In the genomic region with DNA sequence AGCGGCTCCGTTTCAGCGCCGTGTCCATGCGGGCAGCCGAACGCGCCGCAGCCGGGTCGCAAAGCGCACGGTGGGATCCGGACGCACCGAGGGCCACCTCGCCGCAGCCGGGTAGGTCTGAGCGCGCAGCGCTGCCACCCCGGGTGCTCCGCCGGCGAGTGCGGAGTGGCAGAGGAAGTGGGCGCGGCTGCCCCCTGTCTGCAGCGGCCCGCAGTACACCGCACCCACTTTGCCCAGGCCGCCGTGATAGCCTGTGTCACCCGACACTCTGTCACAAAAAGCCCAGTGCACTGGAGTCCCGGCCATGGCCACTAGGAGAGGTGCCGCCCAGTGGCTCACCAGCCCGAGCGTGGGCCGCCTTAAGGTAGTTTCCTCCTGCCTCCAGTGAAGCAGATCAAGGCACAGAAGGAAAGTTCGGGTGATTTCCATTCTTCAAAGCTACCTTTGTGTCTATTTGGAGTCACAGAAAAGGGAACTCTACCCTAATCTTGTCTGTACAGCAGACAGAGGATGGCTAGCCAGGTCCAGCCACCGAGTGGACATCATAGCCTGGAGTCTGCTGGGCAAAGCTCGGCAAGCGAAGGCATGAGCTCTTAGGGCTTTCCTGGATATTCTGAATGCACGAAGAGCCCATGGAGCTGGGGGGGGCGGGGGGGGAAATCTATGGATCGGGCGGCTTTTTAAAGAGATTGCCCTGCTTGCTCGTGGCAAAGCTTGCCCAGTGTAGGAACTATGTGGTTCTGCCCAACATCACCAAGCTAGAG, we compare ENCODE assay signal across 8 mouse cellular contexts. TPM values are rescaled to one million over a fixed set of nuclear protein-coding genes. Genes with fewer than 3 reads are reported as not detected.
DNase-seq lines count a peak whose midpoint lies in the region; ATAC-seq and TF ChIP-seq lines count a peak whose summit lies in the region.

A gene (minus strand): TSS at position 149 of the 764 bp plus-strand sequence.

- H3K4me3 ChIP-seq in ES-E14 (ENCODE audit: insufficient read depth in 1 of 2, low read depth in 1 of 2, low read length in 2 of 2, poor library complexity in 1 of 2, severe bottlenecking in 1 of 2) = peak within 1 kb of the TSS; percentile 67 to 81
- peak within 1 kb of the TSS; percentile 71 for H3K4me3 ChIP-seq in forebrain, embryonic 14.5 days (ENCODE audit: low read depth, low read length)
- peak within 1 kb of the TSS; percentile 66 for H3K4me3 ChIP-seq in liver, embryonic 15.5 days (replicated peaks)
- H3K4me3 ChIP-seq in neural tube, embryonic 11.5 days (ENCODE audit: low read depth, low read length) = peak within 1 kb of the TSS; percentile 64
- peak within 1 kb of the TSS; percentile 72 for H3K4me3 ChIP-seq in stomach, embryonic 16.5 days (replicated peaks; ENCODE audit: low read length)

- H3K27ac ChIP-seq in ES-E14 (ENCODE audit: insufficient read depth, low read depth, low read length, poor library complexity, severe bottlenecking) = no peak within 1 kb of the TSS
- H3K27ac ChIP-seq in forebrain, embryonic 14.5 days (ENCODE audit: low read depth, low read length) = peak within 1 kb of the TSS; percentile 92
- peak within 1 kb of the TSS; percentile 72 for H3K27ac ChIP-seq in liver, embryonic 15.5 days (replicated peaks)
- H3K27ac ChIP-seq in neural tube, embryonic 11.5 days (ENCODE audit: low read depth, low read length) = peak within 1 kb of the TSS; percentile 54
- H3K27ac ChIP-seq in stomach, embryonic 16.5 days (ENCODE audit: low read length) = peak within 1 kb of the TSS; percentile 42

- H3K36me3 ChIP-seq in ES-E14 (ENCODE audit: control insufficient read depth, insufficient read depth, low read length, poor library complexity, severe bottlenecking) = no peaks in the 10 kb centered on the region
- H3K36me3 ChIP-seq in forebrain, embryonic 14.5 days (ENCODE audit: control insufficient read depth, insufficient read depth, low read length) = 0 out of 2 replicates have a peak, but pooled peaks cover 7% of the 10 kb centered on the region
- H3K36me3 ChIP-seq in liver, embryonic 15.5 days (replicated peaks) = no peaks in the 10 kb centered on the region
- H3K36me3 ChIP-seq in neural tube, embryonic 11.5 days (ENCODE audit: control insufficient read depth, insufficient read depth, low read length) = no peaks in the 10 kb centered on the region
- no peaks in the 10 kb centered on the region for H3K36me3 ChIP-seq in stomach, embryonic 16.5 days (ENCODE audit: control insufficient read depth, insufficient read depth, low read length)

- peak within 1 kb of the TSS; percentile 80 for H3K4me2 ChIP-seq in forebrain, embryonic 14.5 days (ENCODE audit: low read length)
- H3K4me2 ChIP-seq in liver, embryonic 15.5 days = peak within 1 kb of the TSS; percentile 77
- H3K4me2 ChIP-seq in neural tube, embryonic 11.5 days (ENCODE audit: low read depth) = peak within 1 kb of the TSS; percentile 98
- peak within 1 kb of the TSS; percentile 95 for H3K4me2 ChIP-seq in stomach, embryonic 16.5 days (ENCODE audit: low read depth, low read length)

- H3K9me3 ChIP-seq in ES-E14 (ENCODE audit: control insufficient read depth, insufficient read depth, low read depth, low read length) = no peaks in the 10 kb centered on the region
- no peaks in the 10 kb centered on the region for H3K9me3 ChIP-seq in forebrain, embryonic 14.5 days (replicated peaks; ENCODE audit: control insufficient read depth, low read length)
- no peaks in the 10 kb centered on the region for H3K9me3 ChIP-seq in liver, embryonic 15.5 days (replicated peaks)
- no peaks in the 10 kb centered on the region for H3K9me3 ChIP-seq in neural tube, embryonic 11.5 days (ENCODE audit: control insufficient read depth, low read length)
- H3K9me3 ChIP-seq in stomach, embryonic 16.5 days (replicated peaks; ENCODE audit: control insufficient read depth, low read length) = no peaks in the 10 kb centered on the region

- 0 out of 4 replicates have a peak, but pooled peaks cover 0 to 2% of the 10 kb centered on the region in 2 experiments for H3K4me1 ChIP-seq in ES-E14 (ENCODE audit: control insufficient read depth in 2 of 2, insufficient read depth in 2 of 2, low read length in 2 of 2, poor library complexity in 1 of 2)
- H3K4me1 ChIP-seq in forebrain, embryonic 14.5 days (ENCODE audit: control insufficient read depth, insufficient read depth, low read length) = peaks cover 8% of the 10 kb centered on the region; the same call in 1 of the 2 replicates
- H3K4me1 ChIP-seq in liver, embryonic 15.5 days (replicated peaks) = peaks cover 52% of the 10 kb centered on the region
- H3K4me1 ChIP-seq in neural tube, embryonic 11.5 days (ENCODE audit: control insufficient read depth, insufficient read depth, low read length) = peaks cover 16% of the 10 kb centered on the region; the same call in 1 of the 2 replicates
- H3K4me1 ChIP-seq in stomach, embryonic 16.5 days (ENCODE audit: control insufficient read depth, insufficient read depth, low read length) = peaks cover 13% of the 10 kb centered on the region; the same call in 1 of the 2 replicates

- 7% methylated on average over 49 of the region's 49 CpGs for WGBS in forebrain, embryonic 14.5 days
- 6% methylated on average over 49 of the region's 49 CpGs for WGBS in liver, embryonic 15.5 days (ENCODE audit: insufficient replicate concordance)
- WGBS in neural tube, embryonic 11.5 days = 11% methylated on average over 46 of the region's 49 CpGs
- 8% methylated on average over 49 of the region's 49 CpGs for WGBS in stomach, embryonic 16.5 days

- intact Hi-C loops in heart, postnatal 10 days (cut with DNase I) = loop anchor here (1.0 to 2.0 kb wide), 3 partner anchors 19 to 50 kb away; no protein-coding TSS in a partner anchor

- DNase-seq in ES-E14 (ENCODE audit: low read depth, low spot score) = peak; percentile 57
- DNase-seq in cerebellum, adult 11 months = peak; percentile 97
- peak; percentile 90 for DNase-seq in forebrain, embryonic 14.5 days (ENCODE audit: low spot score)
- DNase-seq in heart, postnatal 10 days = peak; percentile 97
- peak; percentile 94 to 96 for DNase-seq in kidney, postnatal 4 days
- peak; percentile 94 for DNase-seq in neural tube, embryonic 11.5 days (ENCODE audit: low spot score)

- H3K9ac ChIP-seq in ES-E14 (ENCODE audit: insufficient read depth, low read depth, low read length, poor library complexity, severe bottlenecking) = peak within 1 kb of the TSS; percentile 76
- peak within 1 kb of the TSS; percentile 96 for H3K9ac ChIP-seq in forebrain, embryonic 14.5 days (ENCODE audit: low read length)
- H3K9ac ChIP-seq in liver, embryonic 15.5 days = peak within 1 kb of the TSS; percentile 63
- H3K9ac ChIP-seq in neural tube, embryonic 11.5 days (ENCODE audit: low read length) = peak within 1 kb of the TSS; percentile 75
- peak within 1 kb of the TSS; percentile 78 for H3K9ac ChIP-seq in stomach, embryonic 16.5 days (ENCODE audit: low read length)

- in situ Hi-C loops in ES-E14 (cut with MboI; ENCODE audit: low sequenced_read_pairs in 2 of 2, unreplicated experiment in 2 of 2) = no loop called here

- peak; percentile 96 for ATAC-seq in forebrain, embryonic 14.5 days
- peak; percentile 78 for ATAC-seq in liver, embryonic 15.5 days (ENCODE audit: insufficient read depth)
- ATAC-seq in neural tube, embryonic 11.5 days (ENCODE audit: insufficient read depth, low FRiP score, low TSS enrichment) = peak; percentile 95
- ATAC-seq in stomach, embryonic 16.5 days (ENCODE audit: insufficient read depth, low FRiP score) = peak; percentile 93

- no peaks in the 10 kb centered on the region for H3K27me3 ChIP-seq in forebrain, embryonic 14.5 days (replicated peaks; ENCODE audit: control insufficient read depth, insufficient read depth, low read length)
- H3K27me3 ChIP-seq in liver, embryonic 15.5 days = peaks cover 55% of the 10 kb centered on the region
- no peaks in the 10 kb centered on the region for H3K27me3 ChIP-seq in neural tube, embryonic 11.5 days (ENCODE audit: control insufficient read depth, insufficient read depth, low read length)
- H3K27me3 ChIP-seq in stomach, embryonic 16.5 days (ENCODE audit: control insufficient read depth, insufficient read depth, low read length) = no peaks in the 10 kb centered on the region

TF ChIP-seq in ES-E14, 5 proteins besides CTCF, POLR2A, EP300 and RAD21:
- TF ChIP-seq CHD2 (IDR thresholded peaks at IDR 0.05; ENCODE audit: low read depth, low read length) = no peak

RNA-seq across cellular contexts. Expression of the gene that starts here (rescaled TPM):
- 2.7 and 4.6 TPM in 2 replicates for total RNA-seq in ES-E14 (2012; rRNA removed)
- polyA plus RNA-seq in forebrain, embryonic 14.5 days (2014; fragmentation: Nextera tagmentation; extraction: Ambion mirVana) = 33.9 and 44.8 TPM in 2 replicates
- 10 to 100 TPM; 59.7 to 65.1 TPM for total RNA-seq in heart, postnatal 10 days (2021)
- 16.9 and 21.5 TPM in 2 replicates for polyA plus RNA-seq in liver, embryonic 15.5 days (2015; fragmentation: Nextera tagmentation; extraction: Ambion mirVana)
- 17.2 and 20.1 TPM in 2 replicates for polyA plus RNA-seq in neural tube, embryonic 11.5 days (2014; fragmentation: Nextera tagmentation; extraction: Ambion mirVana)
- polyA plus RNA-seq in stomach, embryonic 16.5 days (2015; fragmentation: Nextera tagmentation; extraction: Ambion mirVana) = 19.5 and 20.0 TPM in 2 replicates

Comparison
In these comparisons a context has a peak if more than half of its experiments do, and no peak if none do; other contexts are left out.
1. RNA of the gene that starts here (total RNA-seq): 59.7 to 65.1 TPM in heart, postnatal 10 days; 2.7 to 4.6 TPM in ES-E14; every median in the first group is over 10 times any median in the second.
2. Peak in every context shown above with its lines, with median percentiles within 50 percentile points of each other: DNase-seq, H3K4me3 ChIP-seq, H3K9ac ChIP-seq, ATAC-seq and H3K4me2 ChIP-seq.